Mouse (Mus musculus): ENCODE measurements around the gene 1700029H14Rik. TPM values are rescaled to one million over a fixed set of nuclear protein-coding genes. Genes with fewer than 3 reads are reported as not detected.

The 1700029H14Rik gene
- polyA plus RNA-seq, 1 experiment from 2014 or later, result not detected

- H3K4me3 ChIP-seq (replicated peaks; ENCODE audit: low read depth, low read length), result no peak overlapping the region
- WGBS, result 34% methylated on average over 7 of the region's 7 CpGs
- no peak overlapping the region for H3K4me2 ChIP-seq (ENCODE audit: low read length)
- no peaks in the 10 kb centered on the region for H3K36me3 ChIP-seq (ENCODE audit: insufficient read depth, low read length)
- H3K27ac ChIP-seq, result peak overlapping the region; percentile 67
- ATAC-seq (replicated peaks; ENCODE audit: low FRiP score, low read depth), result peak; percentile 70
- H3K9me3 ChIP-seq (replicated peaks; ENCODE audit: low read length), result no peaks in the 10 kb centered on the region
- no peaks in the 10 kb centered on the region for H3K27me3 ChIP-seq (ENCODE audit: insufficient read depth, low read length)
- no peak for DNase-seq (ENCODE audit: low spot score)
- H3K9ac ChIP-seq (ENCODE audit: low read depth, low read length), result no peak overlapping the region
- H3K4me1 ChIP-seq (replicated peaks; ENCODE audit: insufficient read depth, low read length), result no peaks in the 10 kb centered on the region
- TF ChIP-seq CTCF (IDR thresholded peaks at IDR 0.05; ENCODE audit: low read depth), result no peak
Observed at GRCm38 (mm10) chr8:13516011-13516442, 46.2 kb downstream of the 1700029H14Rik start.

GRCm38 (mm10) chr8:13513556-13514370 lies 48.5 kb downstream of the 1700029H14Rik start:
- ATAC-seq (replicated peaks; ENCODE audit: low FRiP score, low read depth) (no peak), DNase-seq (ENCODE audit: low spot score) (no peak)
- WGBS, result 85% methylated on average over 5 of the region's 5 CpGs
- H3K9me3 ChIP-seq (replicated peaks; ENCODE audit: low read length), result no peaks in the 10 kb centered on the region
- H3K4me1 ChIP-seq (replicated peaks; ENCODE audit: insufficient read depth, low read length), result no peaks in the 10 kb centered on the region
- no peak overlapping the region for H3K9ac ChIP-seq (ENCODE audit: low read depth, low read length)
- no peaks in the 10 kb centered on the region for H3K27me3 ChIP-seq (ENCODE audit: insufficient read depth, low read length)
- no peak overlapping the region for H3K27ac ChIP-seq
- TF ChIP-seq CTCF (IDR thresholded peaks at IDR 0.05; ENCODE audit: low read depth), result no peak
- no peaks in the 10 kb centered on the region for H3K36me3 ChIP-seq (ENCODE audit: insufficient read depth, low read length)
- H3K4me2 ChIP-seq (ENCODE audit: low read length), result no peak overlapping the region
- no peak overlapping the region for H3K4me3 ChIP-seq (replicated peaks; ENCODE audit: low read depth, low read length)

GRCm38 (mm10) chr8:13512677-13513076 lies 49.6 kb downstream of the 1700029H14Rik start:
- no peaks in the 10 kb centered on the region for H3K9me3 ChIP-seq (replicated peaks; ENCODE audit: low read length)
- H3K36me3 ChIP-seq (ENCODE audit: insufficient read depth, low read length), result no peaks in the 10 kb centered on the region
- DNase-seq (ENCODE audit: low spot score) (no peak), ATAC-seq (replicated peaks; ENCODE audit: low FRiP score, low read depth) (no peak)
- H3K27me3 ChIP-seq (ENCODE audit: insufficient read depth, low read length), result no peaks in the 10 kb centered on the region
- H3K9ac ChIP-seq (ENCODE audit: low read depth, low read length), result no peak overlapping the region
- H3K4me3 ChIP-seq (replicated peaks; ENCODE audit: low read depth, low read length), result no peak overlapping the region
- no peak overlapping the region for H3K4me2 ChIP-seq (ENCODE audit: low read length)
- TF ChIP-seq CTCF (IDR thresholded peaks at IDR 0.05; ENCODE audit: low read depth), result no peak
- WGBS, result 52% methylated on average over 6 of the region's 6 CpGs
- H3K4me1 ChIP-seq (replicated peaks; ENCODE audit: insufficient read depth, low read length), result no peaks in the 10 kb centered on the region
- H3K27ac ChIP-seq, result no peak overlapping the region

- Histone ChIP-seq H3K4me1 (replicated peaks; ENCODE audit: insufficient read depth, low read length) (no peaks in the 10 kb centered on the region), H3K9ac (ENCODE audit: low read depth, low read length) (no peak overlapping the region), H3K27ac (no peak overlapping the region), H3K4me2 (ENCODE audit: low read length) (no peak overlapping the region), H3K27me3 (ENCODE audit: insufficient read depth, low read length) (no peaks in the 10 kb centered on the region), H3K36me3 (ENCODE audit: insufficient read depth, low read length) (no peaks in the 10 kb centered on the region), H3K9me3 (replicated peaks; ENCODE audit: low read length) (no peaks in the 10 kb centered on the region), H3K4me3 (replicated peaks; ENCODE audit: low read depth, low read length) (no peak overlapping the region)
- ATAC-seq (replicated peaks; ENCODE audit: low FRiP score, low read depth) (no peak), DNase-seq (ENCODE audit: low spot score) (no peak)
- TF ChIP-seq CTCF (IDR thresholded peaks at IDR 0.05; ENCODE audit: low read depth), result no peak
- 84% methylated on average over 5 of the region's 5 CpGs for WGBS
Observed at GRCm38 (mm10) chr8:13512016-13512415, 50.2 kb downstream of the 1700029H14Rik start.

GRCm38 (mm10) chr8:13507284-13507937 lies 54.9 kb downstream of the 1700029H14Rik start:
- ATAC-seq (replicated peaks; ENCODE audit: low FRiP score, low read depth) (no peak), DNase-seq (ENCODE audit: low spot score) (no peak)
- Histone ChIP-seq H3K9me3 (replicated peaks; ENCODE audit: low read length) (no peaks in the 10 kb centered on the region), H3K9ac (ENCODE audit: low read depth, low read length) (no peak overlapping the region), H3K4me1 (replicated peaks; ENCODE audit: insufficient read depth, low read length) (peaks cover 11% of the 10 kb centered on the region; the same call in 1 of the 2 replicates), H3K27me3 (ENCODE audit: insufficient read depth, low read length) (no peaks in the 10 kb centered on the region), H3K36me3 (ENCODE audit: insufficient read depth, low read length) (no peaks in the 10 kb centered on the region), H3K4me3 (replicated peaks; ENCODE audit: low read depth, low read length) (no peak overlapping the region), H3K4me2 (ENCODE audit: low read length) (no peak overlapping the region), H3K27ac (peak overlapping the region; percentile 70)
- 66% methylated on average over 3 of the region's 3 CpGs for WGBS
- TF ChIP-seq CTCF (IDR thresholded peaks at IDR 0.05; ENCODE audit: low read depth), result no peak

- no peak for TF ChIP-seq CTCF (IDR thresholded peaks at IDR 0.05; ENCODE audit: low read depth)
- Histone ChIP-seq H3K4me1 (replicated peaks; ENCODE audit: insufficient read depth, low read length) (peaks cover 11% of the 10 kb centered on the region; the same call in 1 of the 2 replicates), H3K27me3 (ENCODE audit: insufficient read depth, low read length) (no peaks in the 10 kb centered on the region), H3K36me3 (ENCODE audit: insufficient read depth, low read length) (no peaks in the 10 kb centered on the region), H3K27ac (peak overlapping the region; percentile 85), H3K9ac (ENCODE audit: low read depth, low read length) (no peak overlapping the region), H3K4me2 (ENCODE audit: low read length) (no peak overlapping the region), H3K4me3 (replicated peaks; ENCODE audit: low read depth, low read length) (no peak overlapping the region), H3K9me3 (replicated peaks; ENCODE audit: low read length) (no peaks in the 10 kb centered on the region)
- WGBS, result 20% methylated on average over 4 of the region's 4 CpGs
- no peak for DNase-seq (ENCODE audit: low spot score)
- ATAC-seq (replicated peaks; ENCODE audit: low FRiP score, low read depth), result peak; percentile 93
Observed at GRCm38 (mm10) chr8:13506849-13507248, 55.4 kb downstream of the 1700029H14Rik start.
